Mouse (Mus musculus) brown adipose tissue, adult 24 weeks (tissue): ENCODE measurements around the gene Wdr81. TPM values are rescaled to one million over a fixed set of nuclear protein-coding genes. Genes with fewer than 3 reads are reported as not detected.
"Not testable (repeated sequence)": the region's sequence is repeated elsewhere in the genome, so short reads cannot be mapped to it uniquely, and the experiment has no call there.

ENCODE experiments used
- H3K27ac ChIP-seq: fragments of 200-500 bp; replicated peaks from 2 replicates; pipeline ENCODE4 v1.5.1; 2012; ENCODE audit warnings: low read depth, mild to moderate bottlenecking, low read length
- H3K4me1 ChIP-seq: fragments of 200-500 bp; 2 replicates; pipeline ENCODE4 v1.6.1; 2012; ENCODE audit warnings: low read length, mixed read lengths; ENCODE audit not compliant: control insufficient read depth, insufficient read depth, insufficient read length
- H3K4me3 ChIP-seq: fragments of 200-500 bp; 2 replicates; pipeline ENCODE4 v1.5.1; 2012; ENCODE audit warnings: low read depth, mild to moderate bottlenecking, low read length, moderate library complexity; ENCODE audit not compliant: insufficient read depth
- polyA plus RNA-seq: library from polyadenylated mRNA; stranded (reverse); fragments of >200 nt; gene quantifications from 2 replicates; pipeline ENCODE4 v1.2.4, GENCODE M21; 2012; ENCODE audit not compliant: missing spikeins, insufficient read depth, insufficient read length

Gene Wdr81
- polyA plus RNA-seq, 1 experiment: 5.5 TPM

GRCm38 (mm10) chr11:75465051-75465450, 10.5 kb upstream of the Wdr81 start:
- Histone ChIP-seq H3K4me1 (peaks cover 4% of the 10 kb centered on the region; the same call in 1 of the 2 replicates), H3K4me3 (no peak overlapping the region; the same call in 1 of the 2 replicates), H3K27ac (peak overlapping the region; percentile 32; the same call in 1 of the 2 replicates)

- no peak overlapping the region for H3K4me3 ChIP-seq
- H3K4me1 ChIP-seq: peaks cover 10% of the 10 kb centered on the region
- no peak overlapping the region for H3K27ac ChIP-seq
Observed at GRCm38 (mm10) chr11:75464417-75464816, 9.9 kb upstream of the Wdr81 start.

- H3K4me1 ChIP-seq: peaks cover 16% of the 10 kb centered on the region
- H3K4me3 ChIP-seq: peak overlapping the region; percentile 70
- peak overlapping the region; percentile 74 for H3K27ac ChIP-seq
Observed at GRCm38 (mm10) chr11:75463624-75464023, 9.1 kb upstream of the Wdr81 start.

- Histone ChIP-seq H3K27ac (peak overlapping the region; percentile 96), H3K4me1 (peaks cover 18% of the 10 kb centered on the region), H3K4me3 (peak overlapping the region; percentile 70)
Observed at GRCm38 (mm10) chr11:75462865-75463336, 8.4 kb upstream of the Wdr81 start.

GRCm38 (mm10) chr11:75462253-75462783, 7.8 kb upstream of the Wdr81 start:
- H3K27ac ChIP-seq: peak overlapping the region; percentile 96
- H3K4me1 ChIP-seq: peaks cover 15% of the 10 kb centered on the region
- H3K4me3 ChIP-seq: peak overlapping the region; percentile 70

- peak overlapping the region; percentile 96 for H3K27ac ChIP-seq
- H3K4me3 ChIP-seq: peak overlapping the region; percentile 70
- H3K4me1 ChIP-seq: peaks cover 15% of the 10 kb centered on the region
Observed at GRCm38 (mm10) chr11:75461743-75462252, 7.3 kb upstream of the Wdr81 start.

- Histone ChIP-seq H3K4me3 (peak within 1 kb of the TSS; percentile 70), H3K4me1 (peaks cover 15% of the 10 kb centered on the region), H3K27ac (peak within 1 kb of the TSS; percentile 99)
Observed at GRCm38 (mm10) chr11:75460844-75461742, 6.6 kb upstream of the Wdr81 start, which contains the start of gene Tlcd2. Gene Tlcd2 (plus strand): TSS chr11:75461715.

GRCm38 (mm10) chr11:75460103-75460843, 5.8 kb upstream of the Wdr81 start:
- peak overlapping the region; percentile 99 for H3K27ac ChIP-seq

GRCm38 (mm10) chr11:75459751-75460102, 5.2 kb upstream of the Wdr81 start:
- H3K4me3 ChIP-seq: peak overlapping the region; percentile 45
- peak overlapping the region; percentile 99 for H3K27ac ChIP-seq
- H3K4me1 ChIP-seq: peaks cover 18% of the 10 kb centered on the region

More at GRCm38 (mm10) chr11:75460103-75460843, 5.8 kb upstream of the Wdr81 start:
- Histone ChIP-seq H3K4me1 (peaks cover 15% of the 10 kb centered on the region), H3K4me3 (peak overlapping the region; percentile 56)

- H3K4me1 ChIP-seq: peaks cover 20% of the 10 kb centered on the region
- H3K4me3 ChIP-seq: 0 out of 2 replicates have a peak overlapping the region, but pooled peaks have one; percentile 45
- H3K27ac ChIP-seq: peak overlapping the region; percentile 99
Observed at GRCm38 (mm10) chr11:75459141-75459711, 4.7 kb upstream of the Wdr81 start.

- H3K4me3 ChIP-seq: no peak overlapping the region
- peak overlapping the region; percentile 99 for H3K27ac ChIP-seq
Observed at GRCm38 (mm10) chr11:75458628-75459041, 4.1 kb upstream of the Wdr81 start.

GRCm38 (mm10) chr11:75458169-75458568, 3.7 kb upstream of the Wdr81 start:
- Histone ChIP-seq H3K27ac (peak overlapping the region; percentile 99), H3K4me3 (no peak overlapping the region), H3K4me1 (peaks cover 27% of the 10 kb centered on the region)

More at GRCm38 (mm10) chr11:75458628-75459041, 4.1 kb upstream of the Wdr81 start:
- H3K4me1 ChIP-seq: peaks cover 23% of the 10 kb centered on the region

GRCm38 (mm10) chr11:75456440-75456871, 1.9 kb upstream of the Wdr81 start:
- H3K27ac ChIP-seq: no peak overlapping the region
- H3K4me3 ChIP-seq: no peak overlapping the region
- H3K4me1 ChIP-seq: peaks cover 27% of the 10 kb centered on the region

- H3K4me1 ChIP-seq: peaks cover 27% of the 10 kb centered on the region
- H3K4me3 ChIP-seq, H3K27ac ChIP-seq: not testable (repeated sequence)
Observed at GRCm38 (mm10) chr11:75455971-75456370, 1.5 kb upstream of the Wdr81 start.
